Mouse (Mus musculus): ENCODE results near the gene Tbrg1. TPM values are rescaled to one million over a fixed set of nuclear protein-coding genes. Genes with fewer than 3 reads are reported as not detected.
A peak's percentile ranks its signal among the peaks of the same experiment; 100 is the strongest.

The Tbrg1 gene
- polyA plus RNA-seq, 1 experiment, result 61.7 TPM

- H3K9me3 ChIP-seq, result no peaks in the 10 kb centered on the region
- peaks cover 93% of the 10 kb centered on the region for H3K36me3 ChIP-seq (replicated peaks; ENCODE audit: low read length)
- peaks cover 50% of the 10 kb centered on the region for H3K4me1 ChIP-seq
- TF ChIP-seq FLI1 (IDR thresholded peaks at IDR 0.05; ENCODE audit: low read length) (no peak), GATA1 (IDR thresholded peaks at IDR 0.05; ENCODE audit: borderline replicate concordance, low read length) (no peak)
- H3K4me3 ChIP-seq (replicated peaks), result no peak overlapping the region
- H3K27me3 ChIP-seq (replicated peaks), result no peaks in the 10 kb centered on the region
Observed at GRCm38 (mm10) chr9:37621290-37621689, 35.8 kb downstream of the Tbrg1 start.

GRCm38 (mm10) chr9:37616770-37617169 is 40.3 kb downstream of the Tbrg1 start:
- TF ChIP-seq GATA1 (IDR thresholded peaks at IDR 0.05; ENCODE audit: borderline replicate concordance, low read length) (no peak), FLI1 (IDR thresholded peaks at IDR 0.05; ENCODE audit: low read length) (no peak)
- Histone ChIP-seq H3K9me3 (no peaks in the 10 kb centered on the region), H3K4me3 (replicated peaks) (no peak overlapping the region), H3K4me1 (peaks cover 71% of the 10 kb centered on the region), H3K27me3 (replicated peaks) (no peaks in the 10 kb centered on the region), H3K36me3 (replicated peaks; ENCODE audit: low read length) (peaks cover 57% of the 10 kb centered on the region)

- peaks cover 74% of the 10 kb centered on the region for H3K4me1 ChIP-seq
- H3K36me3 ChIP-seq (replicated peaks; ENCODE audit: low read length), result peaks cover 49% of the 10 kb centered on the region
- H3K4me3 ChIP-seq (replicated peaks), result no peak overlapping the region
- H3K27me3 ChIP-seq (replicated peaks), result no peaks in the 10 kb centered on the region
- H3K9me3 ChIP-seq, result no peaks in the 10 kb centered on the region
- TF ChIP-seq GATA1 (IDR thresholded peaks at IDR 0.05; ENCODE audit: borderline replicate concordance, low read length) (no peak), FLI1 (IDR thresholded peaks at IDR 0.05; ENCODE audit: low read length) (no peak)
Observed at GRCm38 (mm10) chr9:37615220-37615619, 41.9 kb downstream of the Tbrg1 start.

- H3K9me3 ChIP-seq, result no peaks in the 10 kb centered on the region
- peaks cover 74% of the 10 kb centered on the region for H3K4me1 ChIP-seq
- TF ChIP-seq GATA1 (IDR thresholded peaks at IDR 0.05; ENCODE audit: borderline replicate concordance, low read length), result no peak
- no peak for TF ChIP-seq FLI1 (IDR thresholded peaks at IDR 0.05; ENCODE audit: low read length)
- peak overlapping the region; percentile 91 for H3K4me3 ChIP-seq (replicated peaks)
- H3K36me3 ChIP-seq (replicated peaks; ENCODE audit: low read length), result peaks cover 40% of the 10 kb centered on the region
- no peaks in the 10 kb centered on the region for H3K27me3 ChIP-seq (replicated peaks)
Observed at GRCm38 (mm10) chr9:37614316-37614715, 42.8 kb downstream of the Tbrg1 start.

DNA sequence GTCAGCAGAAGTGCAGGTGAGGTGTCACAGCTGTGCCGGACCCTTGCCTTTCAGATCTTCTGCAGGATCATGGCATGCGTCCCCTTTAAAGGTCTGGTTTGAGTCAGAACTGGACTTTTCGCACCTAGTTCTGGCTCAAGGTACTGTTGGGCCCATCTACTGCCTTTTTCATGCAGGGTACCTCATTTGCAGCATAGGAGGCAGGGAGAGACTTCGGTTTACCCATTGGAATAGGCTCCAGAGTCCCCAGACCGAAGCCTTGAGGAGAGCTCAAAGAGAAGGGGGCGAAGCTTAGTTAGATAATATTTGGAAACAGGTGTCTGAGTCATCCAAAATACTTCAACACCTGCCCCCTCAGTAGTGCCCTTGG is 43.2 kb downstream of the Tbrg1 start:
- TF ChIP-seq FLI1 (IDR thresholded peaks at IDR 0.05; ENCODE audit: low read length) (no peak), GATA1 (IDR thresholded peaks at IDR 0.05; ENCODE audit: borderline replicate concordance, low read length) (no peak)
- Histone ChIP-seq H3K4me3 (replicated peaks) (peak overlapping the region; percentile 91), H3K27me3 (replicated peaks) (no peaks in the 10 kb centered on the region), H3K4me1 (peaks cover 73% of the 10 kb centered on the region), H3K36me3 (replicated peaks; ENCODE audit: low read length) (peaks cover 36% of the 10 kb centered on the region), H3K9me3 (no peaks in the 10 kb centered on the region)

- Histone ChIP-seq H3K4me3 (replicated peaks) (peak within 1 kb of the TSS; percentile 91), H3K27me3 (replicated peaks) (no peaks in the 10 kb centered on the region), H3K4me1 (peaks cover 69% of the 10 kb centered on the region), H3K9me3 (no peaks in the 10 kb centered on the region), H3K36me3 (replicated peaks; ENCODE audit: low read length) (peaks cover 31% of the 10 kb centered on the region)
- TF ChIP-seq GATA1 (IDR thresholded peaks at IDR 0.05; ENCODE audit: borderline replicate concordance, low read length), result no peak
- no peak for TF ChIP-seq FLI1 (IDR thresholded peaks at IDR 0.05; ENCODE audit: low read length)
Observed at GRCm38 (mm10) chr9:37613182-37613910, 43.8 kb downstream of the Tbrg1 start, which contains the start of gene Spa17. Gene Spa17, minus strand, starts transcription at chr9:37613722.

DNA sequence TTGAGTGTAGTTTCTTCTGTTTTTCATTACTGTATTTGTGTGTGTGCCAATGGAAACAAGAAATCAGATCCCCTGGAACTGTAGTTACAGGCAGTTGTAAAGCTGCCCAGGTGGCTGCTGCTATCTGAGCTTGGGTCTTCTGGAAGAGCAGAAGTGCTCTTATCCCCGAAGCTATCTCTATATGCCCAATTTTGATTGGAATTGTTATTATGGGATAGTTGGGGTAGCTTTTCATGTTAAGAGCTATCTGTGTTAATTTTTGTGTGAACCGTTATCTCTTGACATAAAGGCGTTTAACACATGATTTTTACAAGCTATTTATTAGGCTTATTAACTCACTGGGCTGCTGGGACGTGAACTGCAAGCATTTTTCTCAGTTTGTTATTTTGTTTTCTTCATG is 47.6 kb downstream of the Tbrg1 start:
- H3K9me3 ChIP-seq, result no peaks in the 10 kb centered on the region
- H3K36me3 ChIP-seq (replicated peaks; ENCODE audit: low read length), result peaks cover 18% of the 10 kb centered on the region
- H3K4me1 ChIP-seq, result peaks cover 60% of the 10 kb centered on the region
- H3K4me3 ChIP-seq (replicated peaks), result no peak overlapping the region
- H3K27me3 ChIP-seq (replicated peaks), result no peaks in the 10 kb centered on the region
- no peak for TF ChIP-seq FLI1 (IDR thresholded peaks at IDR 0.05; ENCODE audit: low read length)

DNA sequence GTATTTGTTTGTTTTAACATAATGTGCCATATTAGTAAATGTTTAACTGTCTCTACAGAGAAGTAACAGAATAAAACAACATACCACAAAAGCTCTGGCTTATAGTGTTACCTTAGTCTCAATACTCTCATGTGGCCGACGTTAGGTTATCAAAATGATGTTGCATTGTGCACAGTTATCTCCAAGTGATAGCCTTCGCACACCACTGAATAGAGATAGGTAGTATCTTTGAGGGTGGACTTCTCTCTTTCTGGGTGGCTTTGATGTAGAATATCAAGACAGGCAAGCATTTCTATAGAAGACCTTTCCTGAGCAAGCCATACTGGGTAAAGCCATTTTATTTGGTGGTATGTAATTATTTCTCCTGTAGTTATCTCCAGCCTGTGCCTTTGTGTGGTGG is 52.0 kb downstream of the Tbrg1 start:
- peaks cover 27% of the 10 kb centered on the region for H3K36me3 ChIP-seq (replicated peaks; ENCODE audit: low read length)

DNA sequence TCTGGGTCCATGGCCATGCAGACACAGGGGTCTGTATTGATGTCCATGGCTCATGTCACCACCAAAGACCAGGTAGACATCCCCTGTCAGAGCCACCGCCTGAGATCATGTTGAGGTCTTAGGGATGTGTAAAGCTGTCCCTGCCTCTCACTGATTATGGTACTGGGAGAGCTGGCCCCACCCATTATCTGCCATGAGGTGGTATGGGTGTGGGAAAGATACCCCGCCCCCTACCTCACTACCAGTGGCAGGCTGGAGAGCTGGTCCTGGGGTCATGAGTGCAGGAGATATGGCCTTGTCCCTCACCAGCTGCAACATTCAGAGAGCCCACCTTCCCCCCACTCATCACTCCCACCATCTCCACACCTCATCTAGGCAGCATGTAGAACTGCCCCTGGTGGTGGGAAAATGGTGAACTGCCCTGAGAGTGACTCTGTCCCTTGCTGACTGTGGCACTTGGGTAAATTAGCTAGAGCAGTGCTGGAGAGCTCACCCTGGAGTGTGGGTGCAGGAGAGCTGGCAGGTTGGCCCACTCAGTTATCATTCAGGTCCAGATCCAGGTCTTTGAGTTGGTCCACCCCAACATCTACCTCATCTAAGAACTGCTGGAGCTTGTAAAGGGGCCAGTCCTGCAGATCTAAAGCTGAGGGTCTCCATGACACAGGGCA is 56.4 kb downstream of the Tbrg1 start:
- Histone ChIP-seq H3K4me1 (peaks cover 63% of the 10 kb centered on the region), H3K9me3 (no peaks in the 10 kb centered on the region), H3K4me3 (replicated peaks) (no peak overlapping the region), H3K36me3 (replicated peaks; ENCODE audit: low read length) (peaks cover 35% of the 10 kb centered on the region), H3K27me3 (replicated peaks) (no peaks in the 10 kb centered on the region)
- TF ChIP-seq FLI1 (IDR thresholded peaks at IDR 0.05; ENCODE audit: low read length), result no peak
- TF ChIP-seq GATA1 (IDR thresholded peaks at IDR 0.05; ENCODE audit: borderline replicate concordance, low read length), result no peak

More for the DNA sequence above, 52.0 kb downstream of the Tbrg1 start:
- Histone ChIP-seq H3K4me1 (peaks cover 43% of the 10 kb centered on the region), H3K4me3 (replicated peaks) (no peak overlapping the region), H3K9me3 (no peaks in the 10 kb centered on the region), H3K27me3 (replicated peaks) (no peaks in the 10 kb centered on the region)
- TF ChIP-seq FLI1 (IDR thresholded peaks at IDR 0.05; ENCODE audit: low read length) (no peak), GATA1 (IDR thresholded peaks at IDR 0.05; ENCODE audit: borderline replicate concordance, low read length) (no peak)

Other genes starting within 250 kb of the Tbrg1 start
- 433 and 1,147 TPM in 2 replicates for gene Robo3, start 224.1 kb downstream of the Tbrg1 start, polyA plus RNA-seq (2012; ENCODE audit: insufficient read depth, low replicate concordance)
- 1.5 and 3.5 TPM in 2 replicates for gene Msantd2, start 168.0 kb downstream of the Tbrg1 start, polyA plus RNA-seq (2012; ENCODE audit: insufficient read depth, low replicate concordance)
- 10.7 and 14.5 TPM in 2 replicates for gene Esam, start 129.2 kb downstream of the Tbrg1 start, polyA plus RNA-seq (2012; ENCODE audit: insufficient read depth, low replicate concordance)
- gene Vsig2, start 118.1 kb downstream of the Tbrg1 start, polyA plus RNA-seq (2012; ENCODE audit: insufficient read depth, low replicate concordance), result not detected in 2 replicates
- 5,423 and 8,339 TPM in 2 replicates for gene Nrgn, start 104.4 kb downstream of the Tbrg1 start, polyA plus RNA-seq (2012; ENCODE audit: insufficient read depth, low replicate concordance)
- gene Siae, start 101.6 kb downstream of the Tbrg1 start, polyA plus RNA-seq (2012; ENCODE audit: insufficient read depth, low replicate concordance), result 0.40 TPM in 1 of 2 replicates, not detected in the other
- 1.8 TPM in 1 of 2 replicates, not detected in the other for gene Spa17, start 43.6 kb downstream of the Tbrg1 start, polyA plus RNA-seq (2012; ENCODE audit: insufficient read depth, low replicate concordance)
- not detected in 2 replicates for gene Panx3, start 11.9 kb upstream of the Tbrg1 start, polyA plus RNA-seq (2012; ENCODE audit: insufficient read depth, low replicate concordance)
- not detected in 2 replicates for gene Olfr160, start 58.9 kb upstream of the Tbrg1 start, polyA plus RNA-seq (2012; ENCODE audit: insufficient read depth, low replicate concordance)
- not detected in 2 replicates for gene Olfr874, start 87.8 kb upstream of the Tbrg1 start, polyA plus RNA-seq (2012; ENCODE audit: insufficient read depth, low replicate concordance)
- gene Olfr875, start 114.5 kb upstream of the Tbrg1 start, polyA plus RNA-seq (2012; ENCODE audit: insufficient read depth, low replicate concordance), result not detected in 2 replicates
- not detected in 2 replicates for gene Olfr876, start 145.7 kb upstream of the Tbrg1 start, polyA plus RNA-seq (2012; ENCODE audit: insufficient read depth, low replicate concordance)
- gene Olfr877, start 197.0 kb upstream of the Tbrg1 start, polyA plus RNA-seq (2012; ENCODE audit: insufficient read depth, low replicate concordance), result not detected in 2 replicates
- not detected in 2 replicates for gene Olfr145, start 239.4 kb upstream of the Tbrg1 start, polyA plus RNA-seq (2012; ENCODE audit: insufficient read depth, low replicate concordance)